Mouse (Mus musculus) MEL (cell line): ENCODE data around the gene Chchd1.

ENCODE experiments used
- CHD2 ChIP-seq: IDR thresholded peaks from 2 replicates; pipeline ENCODE4 v1.6.1; 2011; ENCODE audit warnings: low read length, improper control_type of control experiment
- CTCF ChIP-seq, 3 experiments: IDR thresholded peaks in 2 of 3; conservative IDR thresholded peaks in 1 of 3; 2 replicates each; pipeline ENCODE4 v1.5.1; 2011 to 2012; ENCODE audit warnings: low read length in 3 of 3, low read depth in 2 of 3, mild to moderate bottlenecking in 2 of 3, improper control_type of control experiment in 1 of 3, inconsistent platforms in 1 of 3, mixed read lengths in 1 of 3, moderate library complexity in 1 of 3; ENCODE audit not compliant: control insufficient read depth in 1 of 3, insufficient read depth in 1 of 3, poor library complexity in 1 of 3, severe bottlenecking in 1 of 3
- EP300 ChIP-seq, 2 experiments: IDR thresholded peaks; 2 replicates each; pipeline ENCODE4 v1.6.1; 2011; ENCODE audit warnings: improper control_type of control experiment in 2 of 2, low read length in 2 of 2, low read depth in 1 of 2, mild to moderate bottlenecking in 1 of 2
- MAX ChIP-seq: IDR thresholded peaks from 2 replicates; pipeline ENCODE4 v1.6.1; 2011; ENCODE audit warnings: low read length, improper control_type of control experiment
- POLR2A ChIP-seq, 2 experiments: IDR thresholded peaks; 2 replicates each; pipeline ENCODE4 v1.6.1; 2011 to 2012; ENCODE audit warnings: low read length in 2 of 2, mild to moderate bottlenecking in 2 of 2, control low read depth in 1 of 2, improper control_type of control experiment in 1 of 2, low read depth in 1 of 2, moderate library complexity in 1 of 2; ENCODE audit not compliant: control insufficient read depth in 1 of 2, insufficient read depth in 1 of 2, poor library complexity in 1 of 2
- TAL1 ChIP-seq: IDR thresholded peaks from 2 replicates; pipeline ENCODE4 v1.6.1; 2012; ENCODE audit warnings: mild to moderate bottlenecking, inconsistent platforms, low read length, moderate library complexity, mixed read lengths
- ZC3H11A ChIP-seq: IDR thresholded peaks from 2 replicates; pipeline ENCODE4 v1.6.1; 2012; ENCODE audit warnings: low read depth, mild to moderate bottlenecking, inconsistent platforms, low read length, improper control_type of control experiment
- ZMIZ1 ChIP-seq: IDR thresholded peaks from 2 replicates; pipeline ENCODE4 v1.6.1; 2012; ENCODE audit warnings: low read depth, mild to moderate bottlenecking, inconsistent platforms, low read length, improper control_type of control experiment, moderate library complexity

DNA sequence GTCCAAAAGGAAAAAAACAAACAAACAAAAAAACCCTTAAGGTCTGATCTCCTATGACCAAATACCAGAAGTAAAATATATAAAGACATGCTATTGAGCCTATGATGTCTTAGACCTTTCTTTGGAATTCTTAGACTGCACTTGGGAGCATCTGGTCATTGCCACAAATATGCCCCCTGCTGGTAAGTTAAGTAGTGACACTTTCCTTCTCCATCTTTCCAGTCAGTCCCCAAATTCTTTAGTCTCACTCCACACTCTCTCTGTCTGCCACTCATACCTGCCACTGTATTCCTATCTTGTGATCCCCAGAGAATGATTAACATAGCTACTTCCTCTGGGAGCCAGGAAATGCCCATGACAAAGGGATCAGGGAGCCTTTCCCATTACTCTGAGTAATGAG, 44.5 kb upstream of the Chchd1 start:
- no peak for TF ChIP-seq MAX
- no peak for TF ChIP-seq CHD2
- peak; percentile 90 for TF ChIP-seq ZC3H11A
- peak; percentile 41 to 83 (median 75); a peak in 5 of 6 replicates for TF ChIP-seq CTCF (IDR thresholded peaks at IDR 0.05 in 2 of 3, conservative IDR thresholded peaks at IDR 0.05 in 1 of 3; ENCODE audit: control insufficient read depth in 1 of 3, insufficient read depth in 1 of 3, low read depth in 2 of 3, low read length in 3 of 3, poor library complexity in 1 of 3, severe bottlenecking in 1 of 3)
- TF ChIP-seq EP300 (IDR thresholded peaks at IDR 0.05; ENCODE audit: low read depth in 1 of 2, low read length in 2 of 2): no peak
- no peak for TF ChIP-seq POLR2A (IDR thresholded peaks at IDR 0.05; ENCODE audit: control insufficient read depth in 1 of 2, insufficient read depth in 1 of 2, low read depth in 1 of 2, low read length in 2 of 2, poor library complexity in 1 of 2)
- TF ChIP-seq ZMIZ1: no peak
- no peak for TF ChIP-seq TAL1
